In the genomic region with DNA sequence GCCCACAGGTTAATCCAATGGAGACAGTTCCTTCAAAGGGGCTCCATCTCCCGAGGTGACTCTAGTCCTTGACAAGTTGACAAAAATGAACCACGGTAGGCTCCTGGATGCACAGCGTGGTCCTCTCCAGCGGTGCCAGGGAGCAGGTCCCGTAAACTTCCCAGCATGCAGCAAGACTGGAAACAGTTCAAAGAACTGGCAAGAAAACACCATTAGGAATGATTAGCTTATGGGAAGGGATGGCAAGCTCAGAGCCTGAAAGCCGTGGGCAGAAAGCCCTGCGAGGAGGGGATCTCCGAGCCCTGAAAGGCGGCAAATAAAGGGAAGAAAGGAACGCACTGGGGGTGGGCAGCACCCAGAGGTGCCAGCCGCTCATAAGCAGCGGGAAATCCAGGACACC, we compare ENCODE assay signal across 11 mouse cellular contexts.
"Had no signal": no experiment of that assay in that cellular context is flagged by ENCODE, and none has a peak within 500 bp of the region (broad histone marks: within the 10 kb centered on the region; RNA-seq: fewer than 3 reads in every experiment).

No protein-coding gene starts in this region.

- H3K9ac ChIP-seq: limb, embryonic 13.5 days; liver, embryonic 14.5 days; midbrain, embryonic 12.5 days; neural tube, embryonic 13.5 days had no signal

- H3K36me3 ChIP-seq: limb, embryonic 13.5 days; midbrain, embryonic 12.5 days; neural tube, embryonic 13.5 days had no signal

- H3K4me2 ChIP-seq: limb, embryonic 13.5 days; midbrain, embryonic 12.5 days; neural tube, embryonic 13.5 days had no signal

- H3K9me3 ChIP-seq: midbrain, embryonic 12.5 days; neural tube, embryonic 13.5 days had no signal

- H3K4me3 ChIP-seq: limb, embryonic 13.5 days; midbrain, embryonic 12.5 days; neural tube, embryonic 13.5 days had no signal

- H3K27me3 ChIP-seq: limb, embryonic 13.5 days; midbrain, embryonic 12.5 days; neural tube, embryonic 13.5 days had no signal

- H3K27ac ChIP-seq: kidney, postnatal 0 days; limb, embryonic 13.5 days; liver, embryonic 14.5 days; midbrain, embryonic 12.5 days; neural tube, embryonic 13.5 days; stomach, postnatal 0 days had no signal

- ATAC-seq: midbrain, embryonic 16.5 days had no signal

- DNase-seq: kidney, postnatal 36 days; left cerebral cortex, postnatal 4 days; lung, adult 18-20 months; thymus, postnatal 14 days had no signal
